Mouse (Mus musculus): Measurements from ENCODE around the gene Crx. TPM values are rescaled to one million over a fixed set of nuclear protein-coding genes. Genes with fewer than 3 reads are reported as not detected.
A peak's percentile ranks its signal among the peaks of the same experiment; 100 is the strongest.
"Not testable (repeated sequence)": the region's sequence is repeated elsewhere in the genome, so short reads cannot be mapped to it uniquely, and the experiment has no call there.

Gene Crx
- not detected for total RNA-seq (2021)
- long read RNA-seq, experiment 1, result 0 reads
- long read RNA-seq, experiment 2, result 0 reads

DNA sequence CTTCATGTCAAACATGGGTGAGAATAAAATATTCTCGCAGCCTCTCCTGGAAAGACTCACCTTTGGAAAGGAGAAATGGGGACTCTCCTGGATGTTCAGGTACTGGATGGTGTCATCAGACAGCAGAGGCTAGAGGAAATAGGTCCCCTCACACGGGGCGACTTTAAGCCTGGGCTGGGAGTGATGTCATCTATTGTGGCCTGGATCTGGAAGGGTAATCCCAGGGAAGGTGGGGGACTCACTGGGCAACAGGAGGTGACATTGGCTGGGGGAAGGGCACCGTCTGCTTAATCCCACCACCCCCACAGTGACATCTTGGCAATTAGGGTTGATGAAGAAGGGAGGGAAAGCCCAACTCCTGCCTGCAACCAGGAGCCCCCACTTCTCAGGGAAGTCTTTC, at the start of gene Crx:
Crx (minus strand) TSS at position 213 of the 400 bp plus-strand sequence.
- no peak for DNase-seq (ENCODE audit: low spot score in 2 of 2)

DNA sequence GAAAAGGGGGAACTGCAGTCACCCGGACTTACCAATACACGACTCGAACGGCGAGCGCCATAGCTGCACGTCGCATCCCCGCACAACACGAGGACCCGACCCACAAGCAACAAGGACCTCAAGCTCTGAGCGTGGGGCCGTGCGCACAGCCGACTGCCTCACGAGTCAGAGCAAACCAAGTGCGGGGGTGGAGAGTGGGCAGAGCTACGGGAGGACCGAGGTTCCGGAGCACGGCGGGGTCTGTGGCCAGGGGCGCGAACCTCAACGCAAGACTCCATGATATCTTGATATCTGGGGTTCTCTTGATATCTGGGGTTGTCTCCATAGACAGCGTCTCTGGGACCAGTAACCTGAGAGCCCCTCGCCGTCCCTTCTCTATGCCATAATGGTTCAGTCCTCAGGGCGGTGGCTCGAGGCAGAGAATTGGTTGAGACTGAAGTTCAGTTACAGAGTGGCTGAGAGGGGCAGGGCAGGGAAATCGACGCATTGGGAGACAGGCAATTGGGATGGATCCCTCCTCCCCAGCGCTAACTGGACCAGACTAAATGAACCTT, 42.5 kb upstream of the Crx start, which contains the start of gene Selenow:
Selenow (minus strand) TSS at position 183 of the 554 bp plus-strand sequence.
- DNase-seq (ENCODE audit: low spot score in 2 of 2), result peak; percentile 95 to 96

DNA sequence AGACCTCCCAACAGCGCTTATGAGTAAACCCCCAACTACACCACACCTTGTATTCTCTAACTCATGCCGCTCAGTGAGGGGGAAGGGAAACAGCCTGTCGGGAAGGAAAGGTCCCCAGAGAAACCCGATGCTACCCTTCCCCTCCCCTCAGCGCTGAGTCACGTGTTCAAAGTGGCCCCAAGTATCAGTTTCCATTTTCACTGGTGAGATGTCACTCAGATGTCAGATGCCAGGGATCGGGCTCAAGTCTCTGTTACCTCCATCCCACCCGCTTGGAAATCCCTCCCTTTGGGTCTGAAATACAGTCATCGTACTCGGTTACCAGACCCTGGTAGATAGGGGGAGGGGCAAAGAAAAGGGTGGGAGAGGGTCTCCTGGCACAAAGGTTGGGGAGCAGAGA, 42.0 kb upstream of the Crx start:
- peak in 1 of 2 experiments; percentile 48 for DNase-seq (ENCODE audit: low spot score in 2 of 2)

- peak in 1 of 2 experiments; percentile 54 for DNase-seq (ENCODE audit: low spot score in 2 of 2)
These were observed 41.0 kb upstream of the Crx start for GRCm38 (mm10) chr7:15920645-15921190.

DNA sequence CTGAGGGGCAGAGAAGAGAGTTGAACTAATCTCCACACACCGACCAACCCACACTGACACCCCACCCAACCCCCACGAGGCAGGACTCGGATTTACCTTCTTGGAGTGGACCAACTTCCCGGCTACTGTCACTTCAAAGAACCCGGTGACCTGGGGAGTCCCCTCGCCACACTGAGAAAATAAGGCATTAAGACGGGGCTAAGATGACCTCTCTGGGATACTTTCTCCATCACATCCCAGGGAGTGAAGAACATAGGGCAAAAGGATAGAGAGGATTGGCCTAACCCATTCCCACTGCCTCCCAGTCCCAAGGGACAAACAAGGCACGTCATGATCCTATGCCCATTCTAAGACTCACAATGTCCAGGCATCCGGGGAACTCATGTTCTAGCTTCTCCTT, 40.2 kb upstream of the Crx start:
- no peak for DNase-seq (ENCODE audit: low spot score in 2 of 2)

DNA sequence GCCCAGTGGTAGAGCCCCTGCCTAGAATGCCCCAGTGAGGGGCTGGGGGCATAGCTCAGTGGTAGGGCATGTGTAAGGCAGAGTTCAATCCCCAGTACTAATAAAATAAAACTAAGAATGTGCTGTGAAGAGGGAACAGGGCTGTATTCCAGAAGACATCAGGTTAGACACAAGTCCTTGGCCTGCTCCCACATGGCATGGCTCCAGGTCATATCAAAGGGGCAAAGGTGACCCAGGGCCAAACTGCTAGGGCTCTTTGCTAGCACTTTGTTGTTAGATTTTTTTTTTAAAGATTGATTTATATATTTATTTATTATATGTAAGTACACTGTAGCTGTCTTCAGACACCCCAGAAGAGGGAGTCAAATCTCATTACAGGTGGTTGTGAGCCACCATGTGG, 38.6 kb upstream of the Crx start:
- DNase-seq (ENCODE audit: low spot score in 2 of 2), result no peak

GRCm38 (mm10) chr7:15916996-15917395, 37.2 kb upstream of the Crx start:
- no peak for DNase-seq (ENCODE audit: low spot score in 2 of 2)

DNA sequence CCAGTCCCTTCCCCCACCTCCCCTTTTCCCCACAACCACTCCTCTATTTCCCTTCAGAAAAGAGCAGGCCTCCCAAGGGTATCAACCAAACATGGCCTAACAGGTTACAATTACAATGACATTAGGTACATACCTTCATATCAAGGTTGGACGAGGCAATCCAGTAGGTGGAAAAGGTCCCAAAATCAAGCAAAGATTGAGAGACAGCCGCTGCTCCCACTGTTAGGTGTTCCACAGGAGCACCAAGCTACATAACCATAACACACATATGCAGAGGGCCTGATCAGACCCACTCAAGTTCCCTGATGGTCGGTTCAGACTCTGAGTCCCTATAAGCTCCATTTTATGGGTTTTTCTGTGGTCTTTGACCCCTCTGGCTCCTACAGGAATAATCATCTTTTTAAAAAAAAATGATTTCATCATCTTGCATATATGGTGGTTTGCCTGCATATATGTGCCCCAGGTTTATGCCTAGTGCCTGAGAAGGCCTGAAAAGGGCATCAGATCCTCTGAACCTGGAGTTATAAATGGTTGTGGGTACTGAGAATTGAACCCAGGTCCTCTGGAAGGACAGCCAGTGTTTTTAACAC, 36.5 kb upstream of the Crx start:
- no peak for DNase-seq (ENCODE audit: low spot score in 2 of 2)

- not testable (repeated sequence) for DNase-seq (ENCODE audit: low spot score in 2 of 2)
These were observed 35.9 kb upstream of the Crx start for GRCm38 (mm10) chr7:15915695-15916094.

GRCm38 (mm10) chr7:15914751-15915150, 35.0 kb upstream of the Crx start:
- no peak for DNase-seq (ENCODE audit: low spot score in 2 of 2)

DNA sequence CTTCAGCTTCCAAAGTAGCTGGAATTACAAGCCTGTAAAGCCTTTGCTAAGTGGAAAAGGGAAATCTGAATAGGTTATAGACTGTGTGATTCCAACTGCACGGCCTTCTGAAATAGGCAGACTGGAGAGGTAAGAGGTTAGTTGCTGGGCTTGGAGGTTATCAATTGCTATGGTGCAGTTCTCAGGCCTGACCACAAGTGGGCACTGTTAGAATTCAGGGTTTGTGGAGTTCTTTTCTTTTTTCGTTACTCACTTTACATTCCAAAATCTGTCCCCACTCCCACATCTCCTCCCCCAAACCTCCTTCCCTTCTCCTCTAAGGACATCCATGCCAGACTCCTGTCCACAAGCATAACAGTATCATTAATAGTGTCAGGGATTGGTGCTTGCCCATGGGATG, 34.5 kb upstream of the Crx start:
- no peak for DNase-seq (ENCODE audit: low spot score in 2 of 2)

- peak; percentile 59 to 71 for DNase-seq (ENCODE audit: low spot score in 2 of 2)
These were observed 32.4 kb upstream of the Crx start for GRCm38 (mm10) chr7:15912183-15912582.

DNA sequence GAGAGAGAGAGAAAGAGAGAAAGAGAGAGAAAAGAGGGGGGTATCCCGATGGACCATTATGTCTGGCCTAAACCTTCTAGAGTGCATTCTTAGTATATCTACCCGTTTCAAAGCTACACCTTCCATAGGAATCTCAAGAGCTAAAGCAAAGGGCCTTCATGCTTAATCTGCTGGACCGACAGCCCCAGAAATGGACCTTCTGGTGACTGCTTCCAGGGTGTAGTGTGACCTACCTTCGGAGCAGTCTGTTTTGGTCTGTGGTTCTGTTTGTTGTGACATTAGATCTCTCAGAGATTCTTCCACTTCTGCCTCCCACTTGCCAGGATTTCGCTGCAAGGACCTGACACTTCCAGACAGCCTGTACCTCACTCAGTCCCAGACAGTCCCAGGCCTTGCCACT, 30.8 kb upstream of the Crx start:
- no peak for DNase-seq (ENCODE audit: low spot score in 2 of 2)

DNA sequence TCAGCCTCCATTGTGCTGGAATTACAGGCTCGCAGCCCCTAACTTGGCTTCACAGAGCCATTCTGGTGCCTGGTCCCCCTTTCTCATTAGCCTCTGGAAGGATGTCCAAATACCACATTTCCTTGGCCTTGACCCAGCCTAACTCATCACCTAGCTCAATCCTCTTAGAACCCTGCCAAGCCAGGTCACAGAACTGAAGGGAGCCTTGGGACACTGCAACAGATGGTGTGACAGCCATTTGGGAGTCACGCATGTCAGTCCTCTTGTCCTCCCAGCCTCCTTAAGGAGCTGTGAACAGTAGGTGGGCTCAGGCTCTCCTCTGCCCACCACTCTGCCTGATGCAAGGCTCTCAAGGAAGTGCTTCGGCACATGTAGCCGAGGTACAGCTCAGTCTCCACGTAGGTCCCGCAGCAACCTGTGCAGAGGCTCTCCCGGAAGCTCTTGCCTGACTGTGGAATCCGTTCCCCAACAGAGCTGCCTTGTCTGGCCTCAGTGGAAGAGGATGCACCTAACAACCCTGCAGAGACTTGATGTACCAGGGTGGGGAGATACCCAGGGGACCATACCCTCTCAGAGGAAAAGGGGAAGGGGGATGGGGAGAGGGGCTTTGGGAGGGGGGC, 28.3 kb upstream of the Crx start:
- DNase-seq (ENCODE audit: low spot score in 2 of 2), result no peak

DNA sequence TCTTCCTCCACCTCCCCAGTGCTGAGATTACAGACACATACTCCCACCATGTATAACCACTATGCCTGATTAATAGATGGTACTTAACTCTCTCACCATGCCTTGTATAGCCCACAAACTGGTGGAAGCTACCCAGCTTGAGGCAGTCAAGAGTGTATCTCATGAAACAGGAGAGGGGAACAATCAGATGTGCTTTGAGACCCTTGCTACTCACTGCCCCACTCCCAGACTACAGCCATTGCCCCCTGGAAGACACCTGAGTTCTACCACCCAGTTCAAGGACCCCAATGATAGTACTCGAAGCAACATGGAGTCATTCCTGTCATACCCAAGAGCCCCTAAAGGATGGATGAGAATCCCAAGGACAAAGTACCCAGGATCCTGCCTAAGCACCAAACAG, 26.8 kb upstream of the Crx start:
- no peak for DNase-seq (ENCODE audit: low spot score in 2 of 2)

- no peak for DNase-seq (ENCODE audit: low spot score in 2 of 2)
These were observed 26.1 kb upstream of the Crx start for GRCm38 (mm10) chr7:15905861-15906260.

- DNase-seq (ENCODE audit: low spot score in 2 of 2), result no peak
These were observed 21.7 kb upstream of the Crx start for GRCm38 (mm10) chr7:15901366-15902048.

- DNase-seq (ENCODE audit: low spot score in 2 of 2), result no peak
These were observed 14.5 kb upstream of the Crx start for GRCm38 (mm10) chr7:15894251-15894650.

DNA sequence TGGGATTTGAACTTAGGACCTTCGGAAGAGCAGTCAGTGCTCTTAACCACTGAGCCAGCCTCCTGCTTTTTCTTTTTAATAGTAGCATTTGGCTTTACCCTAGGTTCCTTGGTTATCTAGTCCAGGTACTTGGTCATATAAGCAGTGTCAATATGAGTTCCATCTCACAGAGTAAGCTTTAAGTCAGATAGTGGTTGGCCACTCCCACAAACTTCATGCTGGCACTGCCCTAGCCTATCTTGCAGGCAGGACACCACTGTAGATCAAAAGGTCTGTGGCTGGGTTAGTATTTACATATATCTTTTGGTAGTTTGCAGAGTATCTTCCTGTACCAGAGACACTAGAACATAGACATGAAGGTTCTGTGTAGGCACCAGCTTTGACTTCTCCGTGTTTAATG, 4.4 kb upstream of the Crx start:
- DNase-seq (ENCODE audit: low spot score in 2 of 2), result no peak

DNA sequence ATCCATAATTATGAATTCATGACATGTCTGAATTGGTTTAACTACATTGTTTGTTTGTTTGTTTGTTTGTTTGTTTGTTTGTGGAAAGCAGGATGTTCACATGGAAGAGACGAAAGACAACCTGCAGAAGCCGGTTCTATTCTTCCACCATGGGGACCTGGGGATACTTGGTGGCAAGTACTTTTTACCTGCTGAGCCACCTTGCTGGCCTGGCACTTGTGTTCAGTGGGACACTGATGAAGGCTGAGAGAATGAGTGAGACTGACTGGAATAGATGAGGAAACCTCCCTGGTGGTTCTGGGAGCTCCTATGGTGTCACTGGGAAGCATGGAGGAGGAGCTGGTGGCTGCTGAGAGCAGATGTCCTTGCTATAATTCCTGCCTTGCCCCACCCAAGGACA, 2.5 kb upstream of the Crx start, which contains the start of gene Crxos:
Crxos (plus strand) TSS at position 301 of the 400 bp plus-strand sequence.
- no peak for DNase-seq (ENCODE audit: low spot score in 2 of 2)

DNA sequence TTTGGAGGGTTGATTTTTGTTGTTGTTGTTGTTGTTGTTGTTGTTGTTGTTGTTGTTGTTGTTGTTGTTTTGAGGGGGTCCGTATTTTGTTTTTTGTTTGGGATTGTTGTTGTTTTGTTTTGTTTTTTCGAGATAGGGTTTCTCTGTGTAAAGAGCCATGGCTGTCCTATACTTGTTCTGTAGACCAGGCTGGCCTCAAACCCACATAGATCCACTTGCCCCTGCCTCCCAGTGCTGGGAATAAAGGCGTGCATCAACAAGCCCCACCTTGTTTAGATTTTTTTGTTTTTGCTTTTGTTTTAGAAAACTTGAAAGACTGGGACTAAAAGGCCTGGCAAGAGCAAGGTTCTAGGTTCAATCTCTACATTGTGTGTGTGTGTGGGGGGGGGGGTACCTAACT, 2.1 kb upstream of the Crx start:
- no peak for DNase-seq (ENCODE audit: low spot score in 2 of 2)

DNA sequence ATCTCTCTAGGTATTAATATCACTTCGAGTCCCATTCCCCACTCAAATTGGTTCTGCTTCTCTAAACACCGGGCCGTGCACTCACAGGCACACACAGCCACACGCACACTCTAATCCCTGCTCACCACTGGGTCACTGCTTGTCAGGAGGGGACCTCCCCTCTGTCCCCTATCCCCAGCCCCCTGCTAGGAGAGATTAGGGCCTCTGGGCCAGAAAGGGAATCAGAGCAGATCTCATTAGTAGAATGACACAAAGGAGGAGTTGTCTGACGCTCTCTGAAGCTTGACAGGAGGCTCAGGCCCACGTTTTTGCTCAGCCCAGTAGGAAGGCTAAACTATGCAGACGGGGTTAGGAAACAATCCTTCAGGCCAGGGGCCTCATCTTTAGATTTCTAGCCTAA, 1.6 kb upstream of the Crx start:
- no peak for DNase-seq (ENCODE audit: low spot score in 2 of 2)

Measured in layer of hippocampus, postnatal 14 days (tissue).